Mouse (Mus musculus): ENCODE data around the gene Ltbp1.

Ltbp1 gene

DNA sequence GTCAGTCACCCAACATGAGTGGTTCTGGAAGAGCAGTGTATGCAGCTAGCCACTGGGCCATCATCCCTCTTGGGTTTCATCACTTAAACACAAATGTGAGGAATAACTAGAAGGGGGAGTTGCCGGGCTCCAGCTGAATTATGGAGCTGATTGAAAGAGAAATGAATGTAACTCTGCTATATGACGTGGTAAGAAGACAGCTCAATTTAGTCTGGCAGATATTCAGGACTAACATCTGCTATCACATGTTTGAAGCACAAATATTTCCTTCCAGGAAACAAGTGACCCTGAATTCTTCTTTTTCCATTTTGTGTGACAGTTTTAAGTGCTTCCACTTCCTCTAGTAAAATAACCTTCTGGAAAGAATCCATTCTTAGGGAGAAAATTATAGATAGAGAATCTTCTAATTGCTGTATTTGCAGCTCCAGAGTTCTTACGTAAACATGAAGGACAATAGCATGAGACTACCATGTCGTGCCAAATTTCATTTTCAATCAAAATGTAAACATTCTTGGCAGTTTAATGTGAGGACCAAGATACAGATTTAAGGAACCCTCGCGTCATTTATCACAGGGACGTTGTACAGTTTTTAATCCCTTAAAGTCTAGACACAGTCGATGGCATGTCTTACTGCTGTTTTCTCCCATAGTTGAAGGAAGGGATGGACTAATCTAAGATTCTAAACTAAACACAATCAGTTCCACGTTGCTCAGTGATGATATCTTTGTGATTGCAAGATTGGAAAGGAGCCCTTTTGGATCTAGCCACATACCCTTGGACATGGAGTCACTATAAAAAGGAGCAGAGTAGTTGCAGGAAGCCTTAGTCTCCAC is 279.7 kb downstream of the Ltbp1 start:
- DNase-seq (ENCODE audit: low spot score in 2 of 2), result no peak

DNA sequence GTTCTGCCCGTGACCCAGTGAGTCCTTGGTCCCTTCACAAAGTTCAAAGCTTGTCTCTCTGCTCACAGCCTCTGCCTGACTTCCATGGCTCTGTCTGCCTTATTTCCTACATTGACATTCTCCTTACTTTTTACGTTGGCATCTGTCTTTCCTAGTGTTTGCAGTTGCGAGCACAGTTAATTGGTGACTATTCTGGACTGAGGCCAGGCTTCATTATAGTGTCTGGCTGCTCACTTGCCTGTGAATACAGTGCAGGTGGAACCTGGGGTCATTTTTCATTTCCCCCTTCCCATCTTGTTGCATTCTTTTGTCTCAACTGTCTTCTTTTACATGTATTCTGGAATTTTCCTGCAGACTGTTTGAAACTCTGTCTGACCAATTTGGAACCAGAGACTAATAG is 287.6 kb downstream of the Ltbp1 start:
- DNase-seq (ENCODE audit: low spot score in 2 of 2), result no peak

DNA sequence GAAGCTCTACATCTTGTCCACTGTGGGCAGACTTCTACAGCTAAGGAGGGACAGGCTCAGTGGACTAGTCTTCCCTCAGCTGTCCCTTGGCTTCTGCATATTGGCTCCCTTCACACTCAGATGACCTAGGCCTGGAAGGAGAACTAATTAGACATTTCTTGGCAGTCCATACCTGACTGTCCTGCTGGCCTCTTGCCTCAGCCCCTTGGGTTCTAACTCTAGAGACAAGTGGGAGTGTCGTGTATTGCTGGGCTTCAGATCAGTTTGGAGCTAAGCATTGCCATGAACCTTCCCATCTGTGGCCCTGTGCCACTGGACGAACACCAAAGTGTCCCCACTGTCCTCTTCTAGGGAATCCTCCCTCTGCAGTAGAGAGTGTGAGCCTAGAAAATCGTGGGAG is 288.4 kb downstream of the Ltbp1 start:
- DNase-seq (ENCODE audit: low spot score in 2 of 2), result peak in 1 of 2 experiments; percentile 28

DNA sequence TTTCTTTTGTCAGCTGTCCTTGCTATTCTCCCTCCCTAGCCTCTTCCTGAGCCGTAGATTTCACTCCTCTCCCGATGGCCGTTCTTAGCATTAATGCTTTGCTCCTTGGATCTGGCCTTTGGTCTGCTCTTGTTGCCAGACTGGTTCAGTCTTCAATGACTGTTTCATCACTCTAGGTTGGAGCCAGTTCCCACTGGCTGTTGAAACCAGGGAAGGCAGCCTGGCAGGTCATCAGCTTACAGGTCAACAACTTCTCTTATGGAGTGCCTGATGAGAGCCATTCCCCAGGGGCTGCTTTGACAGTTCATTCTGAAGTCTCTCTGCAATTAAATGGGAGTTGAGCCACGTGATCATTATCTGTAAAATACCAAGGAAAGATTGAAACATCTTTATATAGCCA is 295.5 kb downstream of the Ltbp1 start:
- DNase-seq (ENCODE audit: low spot score in 2 of 2), result no peak

DNA sequence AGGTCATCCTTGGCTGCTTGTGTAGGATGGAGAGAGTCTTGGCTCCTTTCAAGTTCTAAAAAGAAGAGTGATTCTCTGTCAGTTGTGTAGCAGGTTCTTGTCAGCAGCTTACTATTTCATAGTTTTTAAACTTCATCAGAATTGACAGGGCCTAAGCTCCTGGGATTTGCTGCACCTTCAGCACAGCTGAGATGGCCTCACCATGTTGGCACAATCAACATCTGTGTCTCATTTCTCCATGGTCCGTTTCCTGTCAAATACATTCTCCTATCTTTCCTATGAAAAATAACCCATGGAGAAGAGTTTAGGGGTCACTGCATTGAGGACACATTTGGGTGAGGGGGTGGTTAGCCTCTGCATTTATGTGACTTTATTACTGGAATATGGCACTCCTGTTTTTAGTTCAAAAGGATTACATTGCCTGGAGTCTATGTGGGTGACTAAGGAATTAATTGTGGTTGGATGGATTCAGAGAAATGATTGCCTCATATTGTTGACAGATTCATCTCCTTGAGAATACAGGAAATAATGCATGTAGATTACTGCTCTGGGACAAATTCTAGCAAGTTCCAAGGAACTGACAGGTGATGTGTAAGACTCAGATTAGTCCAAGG is 299.5 kb downstream of the Ltbp1 start:
- DNase-seq (ENCODE audit: low spot score in 2 of 2), result no peak

DNA sequence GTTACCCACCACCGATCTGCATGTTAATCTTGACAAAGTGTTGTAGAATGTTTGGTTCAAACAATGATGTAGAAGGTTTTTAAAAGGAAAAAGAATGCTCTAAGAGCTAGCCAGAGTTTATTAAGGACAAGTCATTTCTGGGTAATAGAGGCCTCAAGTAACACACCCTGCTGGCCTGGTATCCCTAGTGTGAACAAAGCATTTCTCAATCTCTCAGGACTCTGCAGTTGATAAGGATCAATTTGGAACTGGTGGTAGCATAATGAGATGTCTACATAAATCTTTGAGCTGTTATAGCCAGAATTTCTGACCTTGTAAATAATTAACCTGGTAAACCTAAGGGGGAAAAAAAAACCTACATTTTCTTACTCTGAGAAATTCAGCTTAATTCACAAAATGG is 300.3 kb downstream of the Ltbp1 start:
- DNase-seq (ENCODE audit: low spot score in 2 of 2), result no peak

DNA sequence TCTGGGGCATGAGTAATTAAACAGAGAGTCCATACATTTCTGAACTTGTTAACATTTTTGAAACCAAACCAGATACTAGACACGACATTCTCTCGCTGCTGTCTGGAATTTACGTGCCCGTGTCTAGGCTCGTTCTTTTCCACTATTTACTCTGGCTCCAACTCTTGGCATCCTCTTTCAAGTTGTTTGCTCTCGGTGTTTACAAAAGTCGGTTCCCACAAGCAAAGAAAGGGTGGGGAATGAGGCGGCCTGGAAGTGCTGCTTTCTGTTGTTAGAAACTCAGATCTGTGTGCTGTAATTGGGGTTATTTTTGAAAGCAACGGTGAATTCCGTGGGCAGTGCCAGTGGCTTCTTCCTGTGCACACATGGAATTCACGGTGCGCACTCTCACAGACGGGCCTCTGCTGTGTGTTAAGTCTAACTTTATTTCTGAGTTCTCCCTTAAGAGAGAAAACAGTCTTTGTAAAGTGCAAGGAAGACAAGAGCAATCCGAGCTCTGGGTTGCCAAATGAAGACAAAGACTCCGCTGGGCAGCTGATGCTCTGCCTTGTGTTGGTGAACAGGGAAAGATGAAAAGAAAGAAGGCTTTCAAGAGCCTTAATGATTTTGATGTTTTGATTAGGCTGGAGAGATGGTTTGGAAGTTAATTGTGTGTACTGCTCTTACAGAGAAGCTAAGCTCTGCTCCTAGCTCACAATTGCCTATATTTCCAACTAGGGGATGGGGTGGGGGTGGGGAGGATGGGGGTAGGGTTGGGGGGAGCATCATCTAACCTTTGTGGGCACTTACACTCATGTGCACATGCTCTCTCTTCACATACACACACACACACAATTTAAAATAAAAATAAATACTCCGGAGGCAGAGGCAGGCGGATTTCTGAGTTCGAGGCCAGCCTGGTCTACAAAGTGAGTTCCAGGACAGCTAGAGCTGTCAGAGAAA is 302.0 kb downstream of the Ltbp1 start:
- DNase-seq (ENCODE audit: low spot score in 2 of 2), result peak in 1 of 2 experiments; percentile 22

DNA sequence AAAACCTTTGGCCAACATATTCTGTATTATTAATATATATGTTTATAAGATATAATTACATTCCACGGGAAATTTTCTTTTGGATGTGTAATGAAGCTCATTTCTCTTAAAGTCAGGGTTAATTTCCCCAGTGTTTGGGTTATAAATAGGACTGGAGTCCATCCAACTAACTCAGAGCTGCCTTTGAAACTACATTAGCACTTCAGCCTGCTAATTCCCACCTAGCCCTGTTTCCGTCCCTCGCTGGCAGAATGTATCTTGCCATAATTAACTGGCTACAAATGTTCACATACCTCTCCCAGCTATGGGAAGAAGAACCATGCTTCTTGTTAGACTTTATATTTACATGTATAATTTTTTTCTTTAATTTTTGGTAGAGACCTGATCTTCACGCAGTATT is 311.7 kb downstream of the Ltbp1 start:
- DNase-seq (ENCODE audit: low spot score in 2 of 2), result no peak

DNA sequence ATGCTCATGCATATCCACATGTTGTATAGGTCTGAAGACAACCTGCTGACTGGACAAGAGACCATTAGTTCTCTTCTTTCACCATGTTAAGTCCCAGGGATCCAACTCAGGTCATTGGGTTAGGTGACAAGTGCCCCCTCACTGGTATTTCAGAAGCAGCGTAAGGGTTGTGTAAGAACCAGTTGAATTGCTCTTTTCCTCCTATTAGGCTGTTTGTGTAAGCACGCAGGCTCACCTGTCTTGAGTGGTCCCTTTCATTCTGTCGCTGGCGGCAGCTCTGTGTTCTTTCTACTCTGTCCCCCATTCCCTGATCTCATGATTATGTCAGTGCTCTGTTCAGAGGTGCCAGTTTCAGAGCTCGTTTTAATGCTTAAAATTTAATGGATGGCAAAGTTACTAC is 317.9 kb downstream of the Ltbp1 start:
- no peak for DNase-seq (ENCODE audit: low spot score in 2 of 2)

DNA sequence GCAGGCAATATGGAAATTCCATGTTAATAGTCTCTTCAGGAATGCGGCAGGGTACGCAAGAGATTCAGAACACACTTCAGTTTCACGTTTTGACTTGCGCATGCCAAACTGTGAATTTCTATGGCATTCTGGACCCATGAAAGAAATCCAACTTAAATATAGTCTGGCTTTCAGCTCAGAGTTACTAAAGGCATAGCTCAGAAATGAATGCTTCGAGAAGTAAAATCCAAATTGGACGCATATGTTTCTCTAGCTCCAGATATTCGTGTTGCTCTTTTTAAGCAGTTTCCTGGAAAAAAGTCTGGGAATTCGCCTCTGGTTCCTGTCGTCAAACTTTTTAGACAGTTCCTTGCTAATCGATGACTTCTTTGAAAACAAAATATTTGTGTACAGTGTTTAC is 318.4 kb downstream of the Ltbp1 start:
- DNase-seq (ENCODE audit: low spot score in 2 of 2), result no peak

DNA sequence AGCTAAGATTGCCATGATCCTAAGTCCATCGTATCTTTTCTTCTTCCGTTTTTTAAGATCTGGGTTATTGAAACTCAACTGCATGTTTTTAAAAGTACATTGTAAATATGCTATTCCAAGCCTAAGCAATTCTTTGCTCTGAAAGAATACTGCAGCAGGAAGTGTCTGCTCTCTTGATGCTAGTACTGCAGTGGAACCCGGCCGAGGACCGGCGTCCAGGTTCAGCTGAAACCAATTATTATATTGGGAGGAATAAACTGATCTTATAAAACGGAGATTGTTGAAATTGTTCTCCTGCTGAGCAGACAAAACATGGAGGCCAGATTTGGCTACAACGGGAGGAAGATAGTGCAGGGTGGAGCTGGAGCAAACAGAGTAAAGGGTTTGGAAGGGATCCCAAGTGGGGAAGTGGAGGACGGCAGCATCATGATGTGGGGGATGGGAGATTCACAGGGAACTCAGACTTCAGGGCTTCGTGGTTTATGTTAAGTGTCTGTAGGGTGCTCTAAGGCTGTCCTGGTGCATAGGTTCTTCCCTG is 322.8 kb downstream of the Ltbp1 start:
- no peak for DNase-seq (ENCODE audit: low spot score in 2 of 2)

DNA sequence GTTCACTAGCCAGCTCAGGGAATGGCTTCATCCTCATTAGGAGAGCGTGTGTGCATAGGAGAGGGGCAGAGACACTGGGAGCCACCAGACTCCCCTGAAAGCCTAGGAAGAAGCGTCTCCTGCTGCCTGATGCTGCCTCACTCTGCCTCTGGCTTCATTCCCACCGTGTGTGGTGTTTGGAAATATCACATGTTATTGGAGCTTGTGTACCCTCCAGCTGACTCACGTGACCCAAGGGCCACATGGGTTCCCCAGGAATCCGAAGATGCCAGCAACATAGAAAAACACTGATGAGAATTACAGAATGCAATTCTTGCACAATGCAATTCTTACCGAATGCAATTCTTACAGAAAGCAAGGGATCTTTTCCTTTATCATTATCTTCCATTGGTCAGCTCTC is 325.0 kb downstream of the Ltbp1 start:
- DNase-seq (ENCODE audit: low spot score in 2 of 2), result no peak

DNA sequence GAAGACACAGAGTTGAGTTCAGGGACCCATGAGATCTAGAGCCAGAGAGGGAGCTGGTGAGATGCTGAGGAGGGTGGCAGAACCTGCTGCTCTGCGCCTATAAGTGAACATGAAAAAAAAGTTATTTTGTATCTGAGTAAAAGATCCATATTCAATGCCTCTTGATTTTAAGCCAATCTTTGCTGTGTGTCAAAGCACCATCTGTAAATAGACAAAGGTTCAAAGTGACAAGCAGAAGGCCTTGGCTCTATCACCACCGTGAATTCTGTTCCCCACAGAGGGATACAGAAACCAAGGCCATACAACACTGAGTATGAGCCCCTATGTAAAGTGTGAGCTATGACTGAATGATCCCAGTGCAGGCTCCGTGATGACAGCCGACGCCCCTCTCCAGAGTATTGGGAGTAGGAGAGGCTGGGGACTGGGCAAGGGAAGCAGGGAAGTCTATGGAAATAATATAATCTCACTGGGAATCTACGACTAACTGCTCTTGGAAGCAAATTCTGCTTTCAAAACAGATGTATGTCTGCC is 326.1 kb downstream of the Ltbp1 start:
- no peak for DNase-seq (ENCODE audit: low spot score in 2 of 2)

DNA sequence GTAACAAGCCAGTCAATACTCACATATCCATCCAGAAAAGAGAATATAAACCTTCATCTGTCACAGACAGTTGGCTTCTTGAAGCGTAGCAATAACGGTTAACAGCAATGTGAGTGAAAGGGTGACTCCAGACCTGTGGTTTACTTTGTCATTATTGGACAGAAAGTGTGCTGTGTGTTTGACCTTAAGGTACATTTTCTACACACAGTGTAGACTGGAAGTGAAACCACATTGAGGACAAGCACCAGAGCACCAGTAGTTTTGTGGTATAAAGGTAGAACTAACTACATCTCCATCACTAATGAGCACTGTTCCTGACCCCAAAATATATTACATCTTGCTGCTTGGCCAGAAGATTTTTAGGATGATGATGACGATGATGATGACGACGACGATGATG is 326.9 kb downstream of the Ltbp1 start:
- DNase-seq (ENCODE audit: low spot score in 2 of 2), result no peak

DNA sequence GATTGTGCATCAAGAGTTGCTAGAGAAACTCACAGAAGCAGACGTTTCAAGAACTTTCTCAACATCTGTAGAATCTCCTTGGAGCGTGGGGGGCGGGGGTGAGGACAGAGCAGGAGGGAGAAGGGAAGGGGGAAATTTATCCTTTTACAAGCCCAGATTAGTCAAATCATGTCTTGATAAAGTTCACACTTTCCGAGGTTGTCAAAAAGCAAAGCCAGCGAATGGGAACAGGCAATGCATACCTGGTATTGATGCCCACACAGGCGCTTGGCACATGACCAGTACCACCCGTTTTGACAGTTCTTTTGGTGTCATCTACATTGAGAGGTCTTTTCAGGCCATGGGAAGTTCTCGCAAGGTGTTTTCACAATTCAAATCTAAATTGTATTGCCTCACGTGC is 327.6 kb downstream of the Ltbp1 start:
- DNase-seq (ENCODE audit: low spot score in 2 of 2), result no peak

DNA sequence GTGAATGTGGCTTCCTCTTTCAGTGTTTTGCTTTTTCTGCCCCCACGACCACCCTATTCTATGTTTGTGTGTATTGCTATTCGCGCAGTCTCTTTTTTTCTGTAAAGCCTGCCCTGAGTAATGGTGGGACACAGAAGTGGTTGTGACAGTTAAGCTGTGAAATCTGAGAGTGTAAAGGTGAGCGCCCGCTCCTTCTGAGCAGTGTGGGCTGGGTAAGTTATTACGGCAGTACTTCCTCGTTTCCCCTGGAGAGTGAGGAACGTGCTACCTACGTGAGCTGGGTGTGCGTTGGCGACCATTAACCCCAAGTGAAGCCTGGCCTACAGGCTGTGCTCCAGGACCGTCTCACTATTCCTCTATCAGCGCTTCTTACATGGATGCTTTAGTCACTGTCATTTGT is 328.4 kb downstream of the Ltbp1 start:
- DNase-seq (ENCODE audit: low spot score in 2 of 2), result no peak

DNA sequence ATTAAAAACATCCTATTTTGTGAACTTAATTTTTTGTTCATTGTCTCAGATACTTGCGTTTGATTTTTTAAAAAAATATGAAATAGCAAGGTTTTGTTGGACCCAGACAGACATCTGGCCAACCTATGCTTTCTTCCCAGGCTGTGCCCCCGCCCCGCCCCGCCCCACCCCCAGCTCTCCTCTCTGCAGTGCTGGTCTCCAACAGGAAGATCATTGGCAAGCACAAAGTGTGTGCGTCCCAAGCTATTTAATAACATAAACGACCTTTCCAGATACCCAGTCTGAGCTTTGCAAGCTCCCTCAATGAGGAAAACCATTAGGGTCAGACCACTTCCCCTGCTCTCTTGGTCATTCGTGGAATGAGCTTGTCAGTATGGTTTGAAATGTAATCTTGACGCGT is 330.3 kb downstream of the Ltbp1 start:
- DNase-seq (ENCODE audit: low spot score in 2 of 2), result no peak

DNA sequence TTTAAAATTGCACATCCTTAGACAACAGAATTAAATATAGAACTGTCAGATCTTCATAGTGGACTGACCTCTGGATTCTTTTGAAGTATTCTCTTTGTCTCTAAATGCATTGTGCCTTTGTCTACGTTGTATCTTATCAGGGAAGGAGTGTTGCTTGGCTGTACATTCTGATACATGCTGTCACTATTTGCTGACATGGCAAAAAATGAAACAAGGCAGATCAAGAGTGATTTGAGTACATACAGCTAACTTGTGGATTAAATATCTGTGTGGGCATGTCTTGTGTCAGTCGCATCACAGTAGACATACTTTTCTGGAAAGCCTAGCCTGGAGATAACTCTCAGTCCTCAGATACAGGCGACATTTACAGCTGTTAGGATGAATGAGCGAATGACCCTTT is 335.9 kb downstream of the Ltbp1 start:
- DNase-seq (ENCODE audit: low spot score in 2 of 2), result no peak

DNA sequence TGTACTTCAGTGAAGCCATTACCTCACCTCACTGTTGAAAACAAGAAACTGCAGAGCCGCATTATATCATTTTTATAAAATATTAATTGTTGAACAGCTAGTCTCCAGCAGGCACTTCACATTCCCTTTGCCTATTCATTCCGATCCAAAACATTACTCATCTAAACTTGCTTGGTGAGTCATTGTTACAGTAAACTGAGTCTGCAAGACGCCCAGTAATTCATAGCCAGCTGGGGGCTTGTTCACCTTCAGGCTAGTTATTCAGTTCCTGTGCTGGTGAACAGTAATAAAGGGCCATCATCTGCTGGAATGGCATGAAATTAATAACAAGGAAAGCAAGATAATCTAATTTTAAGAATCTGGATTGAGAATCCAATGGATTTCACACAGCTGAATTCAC is 339.7 kb downstream of the Ltbp1 start:
- no peak for DNase-seq (ENCODE audit: low spot score in 2 of 2)

DNA sequence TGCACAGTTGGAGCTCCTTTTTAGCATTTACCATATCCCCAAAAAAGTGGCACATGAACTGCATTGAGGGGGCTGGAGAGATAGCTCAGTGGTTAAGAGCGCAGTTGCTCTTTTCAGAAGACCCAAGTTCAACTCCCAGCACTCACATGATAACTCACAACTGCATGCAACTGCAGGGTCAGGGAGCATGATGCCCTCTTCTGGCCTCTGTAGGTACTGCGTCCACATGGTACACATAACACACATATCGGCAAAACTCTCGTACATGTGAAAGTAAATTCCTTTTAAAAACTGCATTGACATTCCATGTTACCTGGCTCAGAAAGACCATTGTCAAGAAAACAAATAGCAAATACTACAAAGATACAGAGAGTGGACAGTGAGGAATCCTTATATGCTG is 342.0 kb downstream of the Ltbp1 start:
- DNase-seq (ENCODE audit: low spot score in 2 of 2), result no peak

DNA sequence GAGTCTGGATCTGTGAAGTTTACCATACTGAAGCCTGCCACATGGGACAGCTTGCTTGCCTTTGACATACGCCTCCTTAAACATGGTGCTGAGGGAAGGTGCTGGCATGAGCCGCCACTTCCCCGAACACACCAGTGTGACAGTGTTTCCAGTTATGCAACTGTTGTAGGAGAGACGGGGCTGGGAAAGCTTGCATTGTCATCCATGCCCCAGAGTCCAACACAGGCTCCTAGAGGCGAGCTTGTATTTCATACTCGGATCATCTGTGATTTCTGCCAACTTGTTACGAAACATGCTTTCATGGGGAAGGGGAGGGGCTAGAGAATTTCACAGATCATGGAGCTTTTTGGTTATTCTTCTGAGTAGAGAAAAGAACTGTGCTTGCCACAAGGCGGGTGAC is 343.7 kb downstream of the Ltbp1 start:
- no peak for DNase-seq (ENCODE audit: low spot score in 2 of 2)

DNA sequence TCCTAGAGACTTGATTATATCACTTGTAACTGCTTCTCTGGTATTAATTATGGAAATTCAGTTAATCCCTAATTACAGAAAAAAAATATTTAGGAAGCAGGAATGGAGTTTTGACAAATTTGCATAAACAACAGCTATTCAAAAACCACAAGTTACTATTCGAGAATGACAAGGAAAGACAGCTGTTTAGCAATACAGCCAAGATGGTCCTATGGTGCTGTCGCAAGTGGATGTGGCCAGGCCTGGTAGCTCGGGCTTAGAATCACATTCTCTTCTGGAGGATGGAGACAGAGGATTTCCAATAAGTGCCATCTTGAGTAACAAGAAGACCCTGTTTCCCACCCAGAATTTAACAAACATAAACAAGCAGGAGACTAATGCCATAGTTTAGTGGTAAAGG is 344.2 kb downstream of the Ltbp1 start:
- no peak for DNase-seq (ENCODE audit: low spot score in 2 of 2)

All from urinary bladder, postnatal 4 days (tissue).